Mouse (Mus musculus): ENCODE measurements around the gene Ppp1r27. TPM values are rescaled to one million over a fixed set of nuclear protein-coding genes. Genes with fewer than 3 reads are reported as not detected.

Ppp1r27 gene
- polyA plus RNA-seq, 1 experiment: not detected

DNA sequence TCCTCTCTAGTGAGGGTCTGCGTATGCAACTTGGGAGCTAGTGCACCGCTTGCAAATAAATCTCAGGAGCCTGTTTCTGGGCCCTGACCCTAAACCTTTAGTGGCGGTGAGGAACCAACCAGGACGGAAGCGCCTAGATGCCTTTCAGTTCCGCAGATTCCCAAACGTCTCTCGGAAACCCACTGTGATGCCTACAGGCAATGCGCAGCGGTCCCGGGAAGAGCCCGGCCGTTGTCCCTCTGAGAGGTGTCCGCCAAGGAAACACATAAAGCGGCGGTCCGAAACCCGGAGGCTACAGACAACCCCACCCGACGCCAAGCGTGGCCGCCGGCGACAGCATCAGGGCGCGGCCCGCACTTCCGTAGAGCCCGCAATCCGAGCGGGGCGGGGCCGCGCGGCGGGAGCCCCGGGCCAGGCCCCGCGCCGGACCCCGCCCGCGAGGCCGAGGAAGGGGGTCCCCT is 30.0 kb upstream of the Ppp1r27 start:
- peak; percentile 37 for DNase-seq (ENCODE audit: low read depth)
- no peak for TF ChIP-seq CTCF (IDR thresholded peaks at IDR 0.05; ENCODE audit: borderline replicate concordance, extremely low read depth, insufficient read depth, insufficient read length)

DNA sequence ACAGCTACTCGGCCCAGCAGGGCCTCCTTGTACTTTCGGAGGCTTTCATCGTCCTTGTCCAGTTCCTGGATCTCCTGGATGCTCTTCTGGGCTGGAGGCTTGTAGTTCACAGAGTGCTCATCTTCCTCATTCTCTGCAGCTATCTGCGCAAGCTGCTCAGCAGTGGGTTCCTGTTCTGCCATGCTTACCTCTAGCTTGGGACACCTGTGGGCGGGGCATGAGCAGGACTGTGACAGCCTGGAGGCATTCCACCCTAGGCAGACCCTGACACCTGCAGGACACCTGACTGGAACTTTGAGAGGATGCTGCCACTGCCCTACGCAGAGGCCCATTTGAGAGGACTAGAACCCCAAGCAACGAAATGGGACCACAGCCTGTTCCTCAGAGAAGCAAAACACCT is 29.3 kb upstream of the Ppp1r27 start:
- TF ChIP-seq CTCF (IDR thresholded peaks at IDR 0.05; ENCODE audit: borderline replicate concordance, extremely low read depth, insufficient read depth, insufficient read length): no peak
- TF ChIP-seq POLR2A (IDR thresholded peaks at IDR 0.05; ENCODE audit: borderline replicate concordance, extremely low read depth, insufficient read depth, insufficient read length, poor library complexity, severe bottlenecking): no peak
- DNase-seq (ENCODE audit: low read depth): no peak

DNA sequence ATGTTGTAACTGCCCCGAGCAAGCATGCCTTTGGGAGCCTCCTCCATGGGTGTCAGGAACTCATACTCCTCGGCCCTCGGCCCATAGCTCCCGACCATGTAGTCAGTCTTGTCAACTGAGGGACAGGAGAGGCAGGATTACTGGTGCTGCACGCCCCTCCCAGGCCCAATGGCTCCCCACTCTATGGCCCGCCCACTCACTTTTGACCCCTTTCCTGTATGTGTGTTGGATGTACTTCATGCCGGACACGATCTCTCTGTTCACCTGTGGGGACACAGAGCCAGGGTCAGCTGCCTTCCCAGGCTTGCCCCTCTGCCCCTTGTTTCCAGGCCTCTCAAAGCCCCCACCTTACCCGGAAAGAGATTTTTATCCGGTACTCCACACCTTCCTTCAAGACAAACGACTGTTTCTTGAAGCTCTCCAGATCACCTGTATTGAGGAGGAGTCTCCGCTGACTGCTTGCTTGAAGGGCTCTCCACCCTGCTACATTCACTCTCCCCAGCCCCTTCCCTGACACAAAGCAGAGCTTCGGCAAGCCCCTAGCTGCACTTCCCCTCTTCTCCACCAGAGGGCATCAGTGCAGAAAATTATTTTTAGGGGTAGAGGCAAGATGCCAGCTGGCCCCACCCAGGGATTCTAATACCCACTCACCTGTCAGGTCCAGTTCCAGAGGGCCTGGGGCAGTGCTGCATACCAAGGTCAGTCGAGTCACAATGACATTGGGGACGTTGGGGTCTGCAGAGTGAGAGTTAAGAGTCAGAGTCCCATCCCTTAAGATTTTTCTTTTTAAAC is 28.6 kb upstream of the Ppp1r27 start:
- peak; percentile 89 for TF ChIP-seq CTCF (IDR thresholded peaks at IDR 0.05; ENCODE audit: borderline replicate concordance, extremely low read depth, insufficient read depth, insufficient read length)
- no peak for TF ChIP-seq POLR2A (IDR thresholded peaks at IDR 0.05; ENCODE audit: borderline replicate concordance, extremely low read depth, insufficient read depth, insufficient read length, poor library complexity, severe bottlenecking)
- peak; percentile 68 for DNase-seq (ENCODE audit: low read depth)

DNA sequence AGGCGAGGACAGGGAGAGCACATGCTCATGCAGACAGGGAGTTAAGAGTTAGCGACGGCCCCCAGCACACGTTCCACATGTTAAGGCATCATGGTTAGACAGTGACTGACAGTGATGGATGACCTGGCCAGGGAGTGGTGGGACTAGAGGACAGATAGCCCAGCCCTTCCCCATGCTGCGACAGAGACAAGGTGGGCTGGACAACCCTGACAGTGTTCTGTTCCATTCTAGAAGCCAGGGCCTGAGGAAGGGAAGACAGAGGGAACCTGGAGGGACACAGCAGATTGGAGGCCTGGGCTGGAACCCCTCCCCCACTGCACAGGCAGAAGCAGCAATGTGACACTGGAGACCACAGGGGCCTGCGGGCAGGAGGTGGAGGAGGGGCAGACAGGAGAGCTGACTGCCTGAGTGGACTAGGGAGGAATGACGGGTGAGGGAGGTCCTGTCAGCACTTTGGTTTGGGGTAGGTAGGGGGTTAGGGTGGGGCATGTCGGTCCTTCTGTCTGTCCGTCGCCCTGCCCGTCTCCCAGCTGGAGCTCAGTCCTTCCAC is 27.8 kb upstream of the Ppp1r27 start:
- TF ChIP-seq CTCF (IDR thresholded peaks at IDR 0.05; ENCODE audit: borderline replicate concordance, extremely low read depth, insufficient read depth, insufficient read length) (no peak), POLR2A (IDR thresholded peaks at IDR 0.05; ENCODE audit: borderline replicate concordance, extremely low read depth, insufficient read depth, insufficient read length, poor library complexity, severe bottlenecking) (no peak)
- DNase-seq (ENCODE audit: low read depth): no peak

DNA sequence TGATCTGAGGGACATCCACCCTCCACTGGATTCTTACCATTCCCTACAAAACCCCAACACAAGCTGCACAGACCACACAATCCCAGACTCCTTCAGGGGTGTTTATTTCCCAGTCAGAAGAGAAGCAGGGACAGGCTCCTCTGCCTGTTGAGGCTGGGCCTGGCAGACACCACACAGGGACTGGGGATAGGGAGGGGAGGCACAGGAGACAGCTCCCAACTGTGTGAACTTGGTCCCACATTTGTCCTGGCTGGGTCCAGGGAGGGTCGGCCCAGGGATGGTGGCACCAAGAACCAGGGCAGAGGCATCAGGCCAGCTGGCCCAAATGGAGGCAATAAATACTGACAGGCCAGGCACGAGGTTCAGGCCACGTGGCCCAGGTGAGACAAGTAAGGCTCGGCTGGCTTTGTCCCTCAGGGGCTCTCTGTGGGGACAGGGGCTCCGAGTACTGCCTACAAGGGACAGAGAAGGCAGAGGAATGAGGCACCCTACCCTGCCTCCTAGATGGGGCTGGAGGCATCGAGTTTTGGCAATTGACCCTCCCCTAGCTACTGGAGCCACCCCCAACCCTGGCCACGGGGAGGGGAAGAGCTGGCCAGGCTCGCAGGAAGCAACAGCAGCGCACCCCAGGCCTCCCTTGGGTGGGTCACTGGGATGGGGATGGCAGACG is 27.2 kb upstream of the Ppp1r27 start:
- DNase-seq (ENCODE audit: low read depth): no peak
- TF ChIP-seq POLR2A (IDR thresholded peaks at IDR 0.05; ENCODE audit: borderline replicate concordance, extremely low read depth, insufficient read depth, insufficient read length, poor library complexity, severe bottlenecking) (no peak), CTCF (IDR thresholded peaks at IDR 0.05; ENCODE audit: borderline replicate concordance, extremely low read depth, insufficient read depth, insufficient read length) (no peak)

DNA sequence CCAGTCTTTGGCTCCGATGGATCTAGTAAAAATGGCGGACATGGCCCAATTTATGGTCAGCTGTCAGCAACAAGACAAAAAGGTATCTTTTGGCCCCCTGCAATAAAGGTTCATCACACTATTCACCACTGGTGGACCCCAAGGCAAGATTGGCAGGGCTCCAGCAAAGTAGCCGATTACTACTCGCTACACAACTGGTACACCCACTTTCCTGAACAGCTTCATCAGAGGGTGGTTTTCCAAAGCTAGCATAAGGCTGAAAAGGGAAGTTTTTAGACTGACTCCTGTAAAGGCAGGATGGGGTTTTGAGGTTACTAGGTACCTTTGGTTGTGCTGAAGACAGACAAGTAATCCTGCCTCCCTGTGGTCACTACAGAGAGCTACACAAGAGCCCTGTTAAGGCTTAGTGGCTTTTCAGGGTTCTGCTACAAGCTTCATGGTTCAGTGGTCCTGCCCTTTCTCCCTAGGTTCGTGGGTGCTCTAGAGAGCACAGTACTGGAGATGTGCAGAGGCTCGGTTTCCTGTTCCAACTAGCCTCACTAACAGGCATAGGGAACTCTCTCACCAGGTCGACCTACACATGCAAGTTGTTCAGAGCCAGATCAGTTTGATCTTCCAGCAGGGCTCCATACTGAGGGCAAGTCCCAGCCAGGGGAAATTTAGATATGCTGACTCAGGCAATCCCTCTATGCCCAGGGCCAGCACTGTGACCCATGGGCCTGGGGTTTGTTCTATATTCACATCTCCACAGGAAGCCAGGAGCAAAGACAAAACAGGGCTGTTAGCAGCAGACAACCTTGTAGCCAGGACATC is 26.5 kb upstream of the Ppp1r27 start:
- TF ChIP-seq CTCF (IDR thresholded peaks at IDR 0.05; ENCODE audit: borderline replicate concordance, extremely low read depth, insufficient read depth, insufficient read length) (peak; percentile 37; the same call in 1 of the 2 replicates), POLR2A (IDR thresholded peaks at IDR 0.05; ENCODE audit: borderline replicate concordance, extremely low read depth, insufficient read depth, insufficient read length, poor library complexity, severe bottlenecking) (no peak)

DNA sequence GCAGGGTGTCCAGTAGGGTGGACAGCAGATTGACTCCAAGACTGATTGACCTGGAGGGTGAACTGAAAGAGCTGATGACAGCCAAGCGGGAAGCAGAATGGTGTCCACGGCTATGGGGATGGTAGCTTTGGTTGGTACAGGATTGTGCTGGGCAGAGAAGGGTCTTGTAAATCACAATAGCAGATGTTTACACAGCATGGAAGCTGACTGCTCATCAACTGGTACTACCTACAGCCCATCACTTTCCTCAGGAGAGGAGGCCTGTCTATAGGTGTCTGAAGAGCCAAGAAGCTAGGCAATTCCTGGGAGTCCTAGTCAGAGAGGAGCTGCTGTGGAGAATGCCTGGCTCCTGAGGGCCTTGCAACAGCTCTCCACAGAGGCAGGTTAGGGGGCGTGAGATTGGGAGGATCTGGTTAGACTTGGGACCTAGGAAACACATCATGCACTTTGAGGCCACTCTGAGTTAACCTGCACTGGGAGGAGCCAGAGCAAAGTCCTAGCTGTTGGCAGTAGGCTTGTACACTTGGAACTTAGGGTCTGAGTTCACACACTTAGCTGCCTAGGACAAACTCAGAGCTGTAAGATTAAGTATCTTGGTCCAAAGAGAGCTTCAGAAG is 25.5 kb upstream of the Ppp1r27 start:
- DNase-seq (ENCODE audit: low read depth): no peak
- TF ChIP-seq POLR2A (IDR thresholded peaks at IDR 0.05; ENCODE audit: borderline replicate concordance, extremely low read depth, insufficient read depth, insufficient read length, poor library complexity, severe bottlenecking) (no peak), CTCF (IDR thresholded peaks at IDR 0.05; ENCODE audit: borderline replicate concordance, extremely low read depth, insufficient read depth, insufficient read length) (no peak)

More for the DNA sequence above, 26.5 kb upstream of the Ppp1r27 start:
- peak; percentile 35 for DNase-seq (ENCODE audit: low read depth)

DNA sequence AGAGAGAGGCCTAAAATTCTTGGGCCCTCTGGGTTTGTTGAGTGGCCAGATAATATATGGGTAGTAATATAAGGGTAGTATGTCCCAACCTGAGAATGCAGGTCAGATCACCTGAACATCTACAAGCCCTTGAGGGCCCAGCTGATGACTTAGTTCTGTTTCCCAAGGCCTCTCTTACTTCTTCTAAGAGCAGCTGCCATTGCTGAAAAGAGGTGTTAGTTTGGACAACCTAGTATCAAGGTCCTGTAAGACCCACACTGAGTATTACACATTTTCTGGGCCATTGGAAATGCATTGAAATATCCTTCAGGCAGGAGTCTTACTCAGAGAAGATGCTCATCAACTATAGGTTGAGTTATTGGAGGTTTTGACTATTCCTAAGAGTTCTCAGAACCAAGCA is 25.0 kb upstream of the Ppp1r27 start:
- no peak for TF ChIP-seq POLR2A (IDR thresholded peaks at IDR 0.05; ENCODE audit: borderline replicate concordance, extremely low read depth, insufficient read depth, insufficient read length, poor library complexity, severe bottlenecking)
- no peak for TF ChIP-seq CTCF (IDR thresholded peaks at IDR 0.05; ENCODE audit: borderline replicate concordance, extremely low read depth, insufficient read depth, insufficient read length)

DNA sequence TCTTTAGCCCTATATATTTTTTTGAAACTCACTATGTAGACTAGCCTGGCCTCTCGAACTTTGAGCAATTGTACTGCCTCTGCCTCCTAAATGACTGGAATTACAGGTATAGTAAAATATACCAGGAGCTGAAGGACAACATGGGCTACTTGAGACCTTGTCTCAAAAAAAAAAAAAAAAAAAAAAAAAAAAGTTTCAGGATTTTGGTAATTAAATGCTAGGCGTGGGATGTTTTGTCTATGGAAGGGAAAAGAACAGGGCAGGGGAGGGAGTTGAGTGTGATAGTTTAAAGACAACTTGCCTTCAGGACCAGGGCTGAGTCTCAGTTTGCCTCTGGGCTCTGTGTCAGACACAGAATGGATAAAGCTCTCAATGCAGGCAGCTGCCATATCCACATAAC is 24.1 kb upstream of the Ppp1r27 start:
- no peak for DNase-seq (ENCODE audit: low read depth)
- TF ChIP-seq POLR2A (IDR thresholded peaks at IDR 0.05; ENCODE audit: borderline replicate concordance, extremely low read depth, insufficient read depth, insufficient read length, poor library complexity, severe bottlenecking) (no peak), CTCF (IDR thresholded peaks at IDR 0.05; ENCODE audit: borderline replicate concordance, extremely low read depth, insufficient read depth, insufficient read length) (no peak)

More for the DNA sequence above, 25.0 kb upstream of the Ppp1r27 start:
- DNase-seq (ENCODE audit: low read depth): no peak

DNA sequence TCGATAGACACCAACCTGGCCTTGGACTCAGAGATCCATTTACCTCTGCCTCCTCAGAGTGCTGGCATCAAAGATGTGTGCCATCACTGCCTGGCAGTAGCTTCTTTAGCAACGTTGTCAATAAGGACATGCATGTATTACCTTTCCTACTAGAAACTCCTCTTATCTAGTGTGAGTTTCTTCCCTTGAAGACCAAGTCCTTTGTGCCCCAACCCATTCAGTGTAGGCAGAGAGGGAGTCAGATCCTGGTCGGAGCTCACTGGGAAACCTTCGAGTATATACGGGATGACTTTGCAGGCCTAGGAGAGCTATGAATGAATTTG is 23.3 kb upstream of the Ppp1r27 start:
- no peak for DNase-seq (ENCODE audit: low read depth)
- TF ChIP-seq CTCF (IDR thresholded peaks at IDR 0.05; ENCODE audit: borderline replicate concordance, extremely low read depth, insufficient read depth, insufficient read length): no peak
- no peak for TF ChIP-seq POLR2A (IDR thresholded peaks at IDR 0.05; ENCODE audit: borderline replicate concordance, extremely low read depth, insufficient read depth, insufficient read length, poor library complexity, severe bottlenecking)

All from brain, embryonic 14.5 days (tissue).